Mouse (Mus musculus) c-Kit-positive CD71-negative TER-119-negative erythroid progenitor cells, embryonic 14.5 days (primary cell): ENCODE measurements around the gene Crabp2.

ENCODE experiments used
- DNase-seq: peaks from one replicate; pipeline ENCODE4 v3.0.0-alpha.2; 2013; ENCODE audit warnings: low read depth

Gene Crabp2

DNA sequence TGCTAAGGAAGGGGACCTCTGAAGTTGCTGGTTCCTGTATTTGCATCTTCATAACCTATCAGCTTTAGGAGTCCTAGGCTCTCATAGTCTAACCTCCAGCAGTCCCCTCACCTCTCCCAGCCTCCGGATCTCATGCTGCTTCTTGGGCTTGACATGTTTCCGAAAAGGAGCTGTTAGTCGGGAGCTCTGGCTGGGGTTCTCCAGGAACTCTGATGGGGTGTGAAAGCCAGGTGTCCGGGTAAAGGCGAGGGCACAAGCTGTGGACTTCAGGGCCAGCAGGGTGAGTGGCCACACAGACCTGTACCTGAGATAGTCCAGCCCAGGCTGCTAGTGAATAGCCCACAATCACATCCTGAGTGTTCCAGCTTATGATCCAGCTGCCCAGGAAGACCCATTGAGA, 21.0 kb upstream of the Crabp2 start:
- no peak for DNase-seq

GRCm38 (mm10) chr3:87929341-87930077, 19.0 kb upstream of the Crabp2 start:
- DNase-seq, result no peak

GRCm38 (mm10) chr3:87930078-87930795, 18.2 kb upstream of the Crabp2 start, which contains the start of the genes Isg20l2 and Rrnad1:
Isg20l2 (plus strand) TSS chr3:87930314.
Rrnad1 (minus strand) TSS chr3:87930717.
- DNase-seq, result peak; percentile 94

DNA sequence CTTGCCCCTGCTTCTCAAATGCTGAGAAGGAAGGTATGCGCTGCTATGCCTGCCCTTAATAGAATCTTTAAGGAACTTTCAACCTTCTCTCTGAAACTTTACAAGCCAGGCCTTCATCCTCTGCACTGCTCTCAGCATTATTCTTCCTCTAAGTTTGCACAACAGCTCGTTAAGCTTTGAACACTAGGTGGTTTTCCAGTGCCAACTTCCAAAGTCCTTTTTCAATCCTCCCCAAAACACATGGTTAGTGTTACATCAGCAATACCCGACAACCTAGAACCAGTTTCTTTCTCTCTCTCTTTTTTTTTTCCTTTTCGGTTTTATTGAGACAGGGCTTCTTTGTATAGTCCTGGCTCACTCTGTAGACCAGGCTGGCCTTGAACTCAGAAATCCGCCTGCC, 14.4 kb upstream of the Crabp2 start:
- DNase-seq, result no peak

DNA sequence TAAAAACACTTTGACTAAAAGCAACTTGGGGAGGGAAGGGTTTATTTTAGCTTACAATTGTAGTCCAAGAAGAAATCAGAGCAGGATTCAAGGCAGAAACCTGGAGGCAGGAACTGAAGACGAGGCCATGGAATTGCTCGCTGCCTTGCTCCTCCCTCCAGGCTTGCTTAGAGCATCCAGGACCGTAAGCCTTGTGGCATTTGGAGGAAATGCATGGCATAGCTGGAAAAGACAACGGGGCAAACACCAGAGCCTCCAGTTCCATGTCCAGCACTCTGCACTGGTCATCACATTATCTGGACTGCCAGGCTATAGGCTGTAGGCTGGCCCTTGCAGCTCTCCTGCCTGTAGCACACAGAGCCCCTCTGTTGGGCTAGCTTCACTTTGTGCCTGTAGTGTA, 14.0 kb upstream of the Crabp2 start:
- no peak for DNase-seq

DNA sequence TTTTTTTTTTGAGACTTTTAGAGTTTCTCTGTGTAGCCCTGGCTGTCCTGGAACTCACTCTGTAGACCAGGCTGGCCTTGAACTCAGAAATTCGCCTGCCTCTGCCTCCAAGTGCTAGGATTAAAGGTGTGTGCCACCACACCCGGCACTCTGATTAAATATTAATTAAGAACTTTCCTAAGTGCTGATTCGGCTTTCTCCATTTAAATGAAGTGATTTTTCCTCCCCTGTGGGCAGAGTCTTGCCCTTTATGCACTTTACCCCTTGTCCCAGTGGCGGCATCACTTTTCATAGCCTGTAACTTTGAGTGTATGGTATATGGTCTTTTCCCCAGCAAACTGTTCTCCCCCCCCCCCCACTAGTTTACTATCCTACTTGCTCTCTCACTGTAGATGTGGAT, 13.3 kb upstream of the Crabp2 start:
- no peak for DNase-seq

- DNase-seq, result no peak
Observed at GRCm38 (mm10) chr3:87935776-87936175, 12.7 kb upstream of the Crabp2 start.

- no peak for DNase-seq
Observed at GRCm38 (mm10) chr3:87940611-87941010, 7.9 kb upstream of the Crabp2 start.

GRCm38 (mm10) chr3:87942471-87942870, 6.0 kb upstream of the Crabp2 start:
- no peak for DNase-seq

GRCm38 (mm10) chr3:87943586-87943985, 4.9 kb upstream of the Crabp2 start:
- DNase-seq, result no peak

GRCm38 (mm10) chr3:87944838-87945600, 3.4 kb upstream of the Crabp2 start:
- no peak for DNase-seq

- no peak for DNase-seq
Observed at GRCm38 (mm10) chr3:87945781-87946540, 2.5 kb upstream of the Crabp2 start.

- no peak for DNase-seq
Observed at GRCm38 (mm10) chr3:87946541-87946860, 2.0 kb upstream of the Crabp2 start.

GRCm38 (mm10) chr3:87947056-87947810, 1.2 kb upstream of the Crabp2 start:
- DNase-seq, result no peak

- DNase-seq, result no peak
Observed at GRCm38 (mm10) chr3:87947811-87948199, 661 bp upstream of the Crabp2 start.

GRCm38 (mm10) chr3:87949266-87949954, 944 bp downstream of the Crabp2 start:
- DNase-seq, result no peak

- no peak for DNase-seq
Observed at GRCm38 (mm10) chr3:87949955-87950515, 1.6 kb downstream of the Crabp2 start.

GRCm38 (mm10) chr3:87951946-87952345, 3.5 kb downstream of the Crabp2 start:
- DNase-seq, result no peak

DNA sequence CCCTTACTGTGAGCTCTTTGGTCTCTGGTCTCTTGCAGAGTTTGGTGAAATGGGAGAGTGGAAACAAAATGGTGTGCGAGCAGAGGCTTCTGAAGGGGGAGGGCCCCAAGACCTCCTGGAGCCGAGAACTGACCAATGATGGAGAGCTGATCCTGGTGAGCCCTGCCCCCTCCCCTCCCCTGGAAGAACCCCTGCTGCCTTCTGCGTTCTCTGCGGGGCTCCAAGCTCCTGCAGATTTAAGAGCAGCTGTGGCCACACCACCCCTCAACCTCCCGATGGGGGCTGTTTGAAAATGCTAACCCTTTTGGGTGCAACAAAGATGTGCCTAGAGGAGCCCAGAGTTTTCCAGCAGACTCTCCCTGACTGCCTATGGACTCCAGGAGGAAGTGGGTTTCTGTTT, 4.0 kb downstream of the Crabp2 start:
- no peak for DNase-seq

- DNase-seq, result no peak
Observed at GRCm38 (mm10) chr3:87958056-87958455, 9.6 kb downstream of the Crabp2 start.
